Mouse (Mus musculus): Measurements from ENCODE around the gene Pym1. TPM values are rescaled to one million over a fixed set of nuclear protein-coding genes. Genes with fewer than 3 reads are reported as not detected.
"Not testable (repeated sequence)": the region's sequence is repeated elsewhere in the genome, so short reads cannot be mapped to it uniquely, and the experiment has no call there.

The Pym1 gene
- polyA plus RNA-seq (2016; fragmentation: Nextera tagmentation; extraction: Ambion mirVana): 50.5 and 54.6 TPM in 2 replicates

DNA sequence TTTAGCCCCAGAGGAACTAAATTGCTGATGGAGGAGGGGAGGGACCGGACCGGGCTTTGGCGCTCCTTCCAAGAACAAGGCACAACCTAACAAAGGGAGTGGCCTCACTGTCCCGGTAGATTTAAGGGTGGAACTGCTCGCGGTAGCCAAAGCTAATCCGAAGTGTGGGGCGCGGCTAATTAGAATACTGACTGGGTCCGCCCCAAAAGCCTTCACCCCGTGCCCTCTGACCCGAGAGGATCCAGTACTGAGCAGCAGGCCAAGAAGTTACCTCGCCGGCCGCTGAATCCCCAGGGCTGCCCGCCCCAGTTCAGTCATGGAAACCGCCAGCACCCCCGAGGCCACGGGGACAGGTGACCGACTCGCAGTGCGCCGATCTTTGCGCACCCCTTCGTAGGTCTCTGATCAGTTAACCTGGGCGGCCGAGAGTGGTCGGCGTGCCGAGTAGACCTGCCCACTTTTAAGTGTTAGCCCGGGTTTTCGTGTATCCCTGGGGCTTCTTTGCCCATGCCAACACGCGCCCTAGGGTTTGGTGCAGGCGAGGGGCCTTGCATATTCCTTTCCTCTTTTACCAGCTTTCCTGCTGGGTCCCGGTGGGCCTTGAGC is at the start of gene Pym1:
TSS of gene Pym1 (plus strand) at position 244 of the 606 bp plus-strand sequence.
- Histone ChIP-seq H3K4me1 (peaks cover 32% of the 10 kb centered on the region), H3K27me3 (peaks cover 39% of the 10 kb centered on the region), H3K9ac (replicated peaks) (peak within 1 kb of the TSS; percentile 83), H3K4me2 (replicated peaks) (peak within 1 kb of the TSS; percentile 89), H3K9me3 (no peaks in the 10 kb centered on the region), H3K4me3 (peak within 1 kb of the TSS; percentile 67), H3K27ac (replicated peaks) (peak within 1 kb of the TSS; percentile 91), H3K36me3 (peaks cover 4% of the 10 kb centered on the region; the same call in 1 of the 2 replicates)
- ATAC-seq (ENCODE audit: low FRiP score, low read depth): peak; percentile 51
- WGBS: under 1% methylated on average over 36 of the region's 36 CpGs

DNA sequence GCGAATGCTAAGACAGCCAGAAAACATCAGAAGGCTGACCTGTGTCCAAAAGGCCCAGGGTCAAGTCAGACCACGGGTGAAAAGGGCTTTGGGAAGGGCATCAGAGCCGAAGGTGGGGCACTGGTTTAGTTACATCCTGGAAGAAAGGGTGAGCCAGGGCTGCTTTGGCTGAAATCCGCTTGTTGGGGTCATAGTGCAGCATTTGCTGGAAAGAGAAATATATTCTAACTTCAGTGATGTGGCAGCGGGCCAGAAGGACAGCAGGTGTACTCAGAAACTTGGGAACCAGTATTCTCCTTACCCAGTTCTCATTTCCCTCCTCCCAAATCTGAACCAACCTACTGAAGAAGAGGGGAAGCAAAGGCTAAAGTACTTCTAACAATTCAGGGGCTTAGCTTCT is 48.7 kb upstream of the Pym1 start:
- WGBS: 87% methylated on average over 5 of the region's 5 CpGs
- Histone ChIP-seq H3K36me3 (peaks cover 39% of the 10 kb centered on the region), H3K9me3 (no peaks in the 10 kb centered on the region), H3K4me2 (replicated peaks) (no peak overlapping the region), H3K27me3 (no peaks in the 10 kb centered on the region), H3K4me3 (no peak overlapping the region), H3K27ac (replicated peaks) (no peak overlapping the region), H3K4me1 (peaks cover 26% of the 10 kb centered on the region), H3K9ac (replicated peaks) (no peak overlapping the region)
- no peak for ATAC-seq (ENCODE audit: low FRiP score, low read depth)

DNA sequence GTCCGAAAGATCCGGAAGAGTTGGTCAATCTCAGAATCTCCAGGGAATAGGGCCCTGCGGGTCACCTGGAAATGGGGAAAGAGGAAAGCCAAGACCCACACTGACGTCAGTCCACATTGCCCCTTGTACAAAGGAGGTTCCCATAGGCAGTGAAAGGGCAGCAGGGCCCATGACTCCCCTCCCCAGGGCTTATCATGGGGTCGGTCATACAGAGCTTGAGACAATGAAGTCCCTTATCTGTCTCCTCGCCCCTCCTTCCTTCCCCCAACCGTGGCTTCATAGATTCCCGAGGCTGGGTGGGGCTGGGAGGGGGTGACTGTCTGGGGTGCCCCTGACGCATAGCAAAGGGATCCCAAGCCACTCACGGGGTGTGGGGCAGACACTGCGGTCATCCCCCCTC is 48.1 kb upstream of the Pym1 start:
- WGBS: 79% methylated on average over 10 of the region's 11 CpGs
- ATAC-seq (ENCODE audit: low FRiP score, low read depth): no peak
- H3K4me1 ChIP-seq: peaks cover 24% of the 10 kb centered on the region
- peaks cover 39% of the 10 kb centered on the region for H3K36me3 ChIP-seq
- H3K4me3 ChIP-seq: no peak overlapping the region
- no peaks in the 10 kb centered on the region for H3K9me3 ChIP-seq
- no peak overlapping the region for H3K9ac ChIP-seq (replicated peaks)
- no peaks in the 10 kb centered on the region for H3K27me3 ChIP-seq
- H3K4me2 ChIP-seq (replicated peaks): no peak overlapping the region
- H3K27ac ChIP-seq (replicated peaks): no peak overlapping the region

DNA sequence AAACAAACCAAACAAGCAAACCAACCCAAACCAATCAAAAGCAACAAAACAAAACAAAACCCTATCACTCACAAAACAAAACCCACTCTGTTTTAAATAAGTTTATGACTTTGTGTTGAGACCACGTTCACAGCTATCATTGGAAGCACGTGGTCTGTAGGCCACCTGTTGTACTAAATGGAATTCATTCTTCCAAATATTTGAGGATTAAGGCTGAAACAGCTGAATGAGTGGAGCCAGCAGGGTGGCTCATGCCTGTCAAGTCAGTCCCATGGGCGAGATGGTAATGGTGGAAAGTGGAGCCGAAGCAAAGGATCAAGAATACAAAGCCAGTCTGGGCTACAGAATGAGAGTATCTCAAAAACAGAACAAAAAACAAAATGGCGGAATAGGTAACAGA is 47.0 kb upstream of the Pym1 start:
- Histone ChIP-seq H3K4me2 (replicated peaks) (no peak overlapping the region), H3K9ac (replicated peaks) (no peak overlapping the region), H3K4me3 (no peak overlapping the region), H3K36me3 (peaks cover 39% of the 10 kb centered on the region), H3K9me3 (no peaks in the 10 kb centered on the region), H3K4me1 (peaks cover 22% of the 10 kb centered on the region), H3K27me3 (0 out of 2 replicates have a peak, but pooled peaks cover under 1% of the 10 kb centered on the region), H3K27ac (replicated peaks) (no peak overlapping the region)
- WGBS: 79% methylated on average over 5 of the region's 5 CpGs
- ATAC-seq (ENCODE audit: low FRiP score, low read depth): no peak

DNA sequence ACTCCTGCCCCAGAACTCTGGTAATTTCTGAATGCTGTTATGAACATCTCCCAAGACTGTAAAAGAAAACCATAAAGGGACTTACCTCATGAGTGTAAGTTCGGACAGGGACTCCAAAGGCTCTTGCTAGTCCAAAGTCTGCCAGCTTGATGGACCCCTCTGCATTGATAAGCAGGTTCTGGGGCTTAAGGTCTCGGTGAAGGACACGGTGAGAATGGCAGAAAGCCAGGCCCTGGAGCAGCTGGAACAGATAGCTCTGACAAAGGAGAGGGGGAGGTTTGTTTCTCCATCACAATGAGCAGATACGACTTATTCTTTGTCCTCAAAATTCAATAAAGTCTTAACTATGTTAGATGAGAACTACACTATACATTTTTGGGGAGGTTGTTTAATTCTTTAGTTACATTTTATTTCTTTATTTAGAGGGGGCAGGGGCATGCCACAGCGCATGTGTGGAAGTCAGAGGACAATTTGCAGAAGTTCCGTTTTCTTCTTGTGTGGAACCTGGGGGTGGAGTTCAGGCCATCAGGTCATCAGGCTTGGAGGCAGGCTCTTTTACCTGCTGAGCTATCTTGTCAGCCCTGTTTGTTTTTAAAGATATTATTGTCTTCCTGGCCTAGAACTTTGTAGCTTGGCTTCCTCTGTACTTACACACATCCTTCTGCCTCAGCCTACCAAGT is 45.2 kb upstream of the Pym1 start:
- peaks cover 23% of the 10 kb centered on the region for H3K4me1 ChIP-seq
- H3K9me3 ChIP-seq: no peaks in the 10 kb centered on the region
- H3K27ac ChIP-seq (replicated peaks): no peak overlapping the region
- H3K4me3 ChIP-seq: no peak overlapping the region
- H3K27me3 ChIP-seq: 0 out of 2 replicates have a peak, but pooled peaks cover 5% of the 10 kb centered on the region
- H3K4me2 ChIP-seq (replicated peaks): no peak overlapping the region
- H3K36me3 ChIP-seq: peaks cover 39% of the 10 kb centered on the region
- H3K9ac ChIP-seq (replicated peaks): no peak overlapping the region
- 80% methylated on average over 6 of the region's 6 CpGs for WGBS
- ATAC-seq (ENCODE audit: low FRiP score, low read depth): no peak

DNA sequence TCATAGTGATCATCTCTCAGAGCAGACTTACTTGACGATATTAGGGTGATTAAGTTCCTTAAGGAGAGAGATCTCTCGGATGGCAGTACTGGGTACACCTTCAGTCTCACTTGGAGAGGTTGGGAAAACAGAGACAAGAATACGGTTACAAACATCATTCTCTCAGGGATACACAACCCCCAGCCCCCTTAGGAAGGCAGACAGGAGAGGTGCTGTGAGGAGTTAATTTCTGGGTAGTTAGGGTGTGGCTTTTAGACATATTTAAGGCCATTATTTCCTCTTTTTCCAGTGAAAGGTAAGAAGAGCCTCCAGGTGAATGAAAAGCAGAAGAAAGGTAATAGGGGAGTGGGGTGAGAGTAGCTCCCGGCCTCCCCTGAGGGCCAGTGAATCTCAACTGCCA is 43.8 kb upstream of the Pym1 start, which contains the start of gene Pmel:
TSS of gene Pmel (plus strand) at position 301 of the 400 bp plus-strand sequence.
- 23% methylated on average over 4 of the region's 4 CpGs for WGBS
- H3K4me3 ChIP-seq: peak within 1 kb of the TSS; percentile 65
- no peak for ATAC-seq (ENCODE audit: low FRiP score, low read depth)
- peak within 1 kb of the TSS; percentile 65 for H3K9ac ChIP-seq (replicated peaks)
- peaks cover 23% of the 10 kb centered on the region for H3K4me1 ChIP-seq
- H3K36me3 ChIP-seq: peaks cover 30% of the 10 kb centered on the region
- H3K27me3 ChIP-seq: 0 out of 2 replicates have a peak, but pooled peaks cover 5% of the 10 kb centered on the region
- H3K9me3 ChIP-seq: no peaks in the 10 kb centered on the region
- H3K4me2 ChIP-seq (replicated peaks): peak within 1 kb of the TSS; percentile 63
- peak within 1 kb of the TSS; percentile 77 for H3K27ac ChIP-seq (replicated peaks)

DNA sequence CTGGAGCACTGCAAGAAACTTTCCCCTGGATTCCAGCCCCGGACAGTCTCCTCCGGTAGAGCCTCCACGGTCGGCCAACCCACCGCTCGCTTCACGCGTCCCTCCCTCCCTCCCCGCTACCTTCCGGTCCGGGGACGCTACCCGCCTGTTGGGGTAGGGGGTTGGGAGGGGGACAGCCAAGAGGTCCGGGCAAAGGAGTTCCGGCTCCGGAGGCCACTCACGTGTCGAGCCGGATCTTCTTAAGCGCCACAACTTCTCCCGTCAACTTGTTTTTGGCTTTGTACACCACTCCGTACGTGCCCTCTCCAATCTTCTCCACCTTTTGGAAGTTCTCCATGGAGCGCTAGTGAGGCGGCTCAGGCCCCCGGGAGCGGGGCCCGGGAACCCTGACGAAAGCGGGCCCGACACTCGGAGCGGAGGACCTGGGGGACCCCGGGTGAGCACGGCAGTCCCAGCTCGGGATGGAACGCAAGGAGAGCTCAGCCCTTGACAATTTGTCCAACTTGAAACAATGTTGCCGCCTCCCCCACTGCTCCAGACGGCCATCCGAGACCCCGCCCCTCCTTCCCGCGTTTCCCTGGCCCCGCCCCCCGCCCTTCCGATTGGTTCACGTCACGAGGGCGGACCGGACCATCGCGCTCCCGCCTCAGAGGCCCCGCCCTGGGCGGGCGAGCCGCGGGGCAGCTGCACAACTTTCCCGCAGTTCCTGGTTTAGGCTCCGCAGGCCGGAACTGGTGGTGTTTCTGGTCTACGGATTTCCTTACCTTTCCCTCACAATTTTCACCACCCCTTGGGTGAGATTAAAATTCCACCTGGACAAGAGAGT is 43.0 kb upstream of the Pym1 start, which contains the start of gene Cdk2:
TSS of gene Cdk2 (minus strand) at position 541 of the 826 bp plus-strand sequence.
- peak within 1 kb of the TSS; percentile 63 for H3K4me2 ChIP-seq (replicated peaks)
- H3K4me1 ChIP-seq: peaks cover 23% of the 10 kb centered on the region
- H3K36me3 ChIP-seq: peaks cover 22% of the 10 kb centered on the region
- H3K9ac ChIP-seq (replicated peaks): peak within 1 kb of the TSS; percentile 65
- WGBS: under 1% methylated on average over 62 of the region's 62 CpGs
- peak; percentile 94 for ATAC-seq (ENCODE audit: low FRiP score, low read depth)
- H3K4me3 ChIP-seq: peak within 1 kb of the TSS; percentile 65
- no peaks in the 10 kb centered on the region for H3K9me3 ChIP-seq
- 0 out of 2 replicates have a peak, but pooled peaks cover 5% of the 10 kb centered on the region for H3K27me3 ChIP-seq
- peak within 1 kb of the TSS; percentile 77 for H3K27ac ChIP-seq (replicated peaks)

DNA sequence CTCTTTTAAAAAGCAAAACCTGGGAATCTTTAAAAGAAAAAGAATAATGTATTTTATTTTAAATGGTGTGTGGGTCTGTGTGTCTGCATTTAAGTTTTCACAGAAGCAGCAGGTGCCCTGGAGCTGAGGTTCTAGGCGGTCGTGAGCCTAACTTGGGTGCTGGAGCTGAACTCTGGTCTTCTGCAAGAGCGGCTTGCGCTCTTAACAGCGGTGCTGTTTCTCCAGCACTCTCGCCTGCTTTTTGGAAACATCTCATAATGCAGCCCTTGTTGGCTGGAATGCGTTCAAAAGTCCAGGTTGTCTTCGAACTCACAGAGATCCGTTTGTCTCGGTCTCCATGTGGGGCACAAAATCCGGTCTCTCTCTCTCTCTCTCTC is 42.4 kb upstream of the Pym1 start:
- no peaks in the 10 kb centered on the region for H3K9me3 ChIP-seq
- WGBS: 9% methylated on average over 11 of the region's 11 CpGs
- ATAC-seq (ENCODE audit: low FRiP score, low read depth): peak; percentile 17

DNA sequence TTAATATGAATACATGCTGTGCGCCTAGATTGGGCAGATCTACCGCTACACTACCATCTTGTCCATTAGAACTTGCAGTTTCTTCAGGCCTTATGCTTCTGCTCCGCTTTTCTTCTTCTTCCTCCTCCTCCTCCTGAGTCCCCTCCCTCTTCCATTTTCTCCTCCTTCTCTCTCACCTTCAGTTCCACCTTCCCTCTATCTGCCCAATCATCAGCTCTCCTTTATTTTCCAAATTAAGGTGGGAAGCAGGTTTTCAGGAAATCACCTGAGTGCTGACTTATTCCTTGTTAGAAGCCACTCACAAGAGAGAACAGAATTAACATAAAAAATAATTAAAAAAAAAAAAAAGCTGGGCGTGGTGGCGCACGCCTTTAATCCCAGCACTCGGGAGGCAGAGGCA is 36.4 kb upstream of the Pym1 start:
- not testable (repeated sequence) for H3K4me1 ChIP-seq; H3K9me3 ChIP-seq; H3K4me3 ChIP-seq; ATAC-seq (ENCODE audit: low FRiP score, low read depth); H3K27me3 ChIP-seq; H3K36me3 ChIP-seq; H3K27ac ChIP-seq (replicated peaks); H3K9ac ChIP-seq (replicated peaks); H3K4me2 ChIP-seq (replicated peaks)
- WGBS: 97% methylated on average over 7 of the region's 7 CpGs

More for the DNA sequence above, 42.4 kb upstream of the Pym1 start:
- H3K4me1 ChIP-seq: peaks cover 23% of the 10 kb centered on the region
- H3K4me3 ChIP-seq: peak overlapping the region; percentile 65
- no peak overlapping the region; the same call in 1 of the 2 replicates for H3K9ac ChIP-seq (replicated peaks)
- H3K4me2 ChIP-seq (replicated peaks): peak overlapping the region; percentile 63
- H3K27ac ChIP-seq (replicated peaks): no peak overlapping the region
- 0 out of 2 replicates have a peak, but pooled peaks cover 5% of the 10 kb centered on the region for H3K27me3 ChIP-seq
- peaks cover 16% of the 10 kb centered on the region for H3K36me3 ChIP-seq

DNA sequence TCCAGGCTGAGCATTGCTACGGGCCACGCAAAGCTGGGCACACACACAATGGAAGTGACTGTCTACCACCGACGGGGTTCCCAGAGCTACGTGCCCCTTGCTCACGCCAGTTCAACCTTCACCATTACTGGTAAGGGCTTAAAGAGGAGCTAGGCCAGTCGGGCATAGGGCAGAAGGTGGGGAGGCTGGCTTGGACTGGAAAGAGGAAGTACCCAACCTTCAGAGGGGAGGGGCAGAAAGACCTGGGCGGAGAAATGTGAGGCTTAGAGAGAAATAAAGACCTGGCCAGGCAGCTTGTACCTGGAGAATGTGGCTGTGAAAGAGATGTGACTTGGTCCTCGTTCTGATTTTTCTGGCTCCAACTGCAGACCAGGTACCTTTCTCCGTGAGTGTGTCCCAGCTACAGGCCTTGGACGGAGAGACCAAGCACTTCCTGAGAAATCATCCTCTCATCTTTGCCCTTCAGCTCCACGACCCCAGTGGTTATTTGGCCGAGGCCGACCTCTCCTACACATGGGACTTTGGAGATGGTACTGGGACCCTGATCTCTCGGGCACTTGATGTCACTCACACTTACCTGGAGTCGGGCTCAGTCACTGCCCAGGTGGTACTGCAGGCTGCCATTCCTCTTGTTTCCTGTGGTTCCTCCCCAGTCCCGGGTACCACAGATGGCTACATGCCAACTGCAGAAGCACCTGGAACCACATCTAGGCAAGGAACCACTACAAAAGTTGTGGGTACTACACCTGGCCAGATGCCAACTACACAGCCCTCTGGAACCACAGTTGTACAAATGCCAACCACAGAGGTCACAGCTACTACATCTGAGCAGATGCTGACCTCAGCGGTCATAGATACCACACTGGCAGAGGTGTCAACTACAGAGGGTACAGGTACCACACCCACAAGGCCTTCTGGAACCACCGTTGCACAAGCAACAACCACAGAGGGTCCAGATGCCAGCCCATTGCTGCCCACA is 31.8 kb upstream of the Pym1 start:
- Histone ChIP-seq H3K27ac (replicated peaks) (no peak overlapping the region), H3K27me3 (0 out of 2 replicates have a peak, but pooled peaks cover 5% of the 10 kb centered on the region), H3K4me3 (no peak overlapping the region), H3K4me2 (replicated peaks) (no peak overlapping the region), H3K9me3 (no peaks in the 10 kb centered on the region), H3K4me1 (no peaks in the 10 kb centered on the region), H3K36me3 (no peaks in the 10 kb centered on the region), H3K9ac (replicated peaks) (no peak overlapping the region)
- ATAC-seq (ENCODE audit: low FRiP score, low read depth): no peak
- 85% methylated on average over 19 of the region's 19 CpGs for WGBS

DNA sequence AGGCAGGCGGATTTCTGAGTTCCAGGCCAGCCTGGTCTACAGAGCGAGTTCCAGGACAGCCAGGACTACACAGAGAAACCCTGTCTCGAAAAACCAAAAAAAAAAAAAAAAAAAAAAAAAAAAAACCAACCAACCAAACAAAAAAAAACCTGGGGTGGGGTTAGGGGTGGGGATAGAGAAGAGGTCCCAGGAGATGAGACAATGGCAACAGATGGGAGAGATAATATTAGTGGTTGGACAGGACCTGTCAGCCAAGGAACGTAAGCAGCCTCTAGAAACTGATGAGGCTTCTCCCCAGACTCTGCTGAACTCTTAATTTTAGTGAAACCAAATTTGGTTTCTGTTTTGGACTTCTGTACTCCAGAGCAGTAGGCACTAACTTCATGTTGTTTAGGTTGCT is 22.2 kb upstream of the Pym1 start:
- not testable (repeated sequence) for H3K36me3 ChIP-seq; H3K4me3 ChIP-seq; H3K4me1 ChIP-seq; H3K9ac ChIP-seq (replicated peaks); H3K4me2 ChIP-seq (replicated peaks); H3K27ac ChIP-seq (replicated peaks); H3K27me3 ChIP-seq; ATAC-seq (ENCODE audit: low FRiP score, low read depth); H3K9me3 ChIP-seq
- WGBS: 90% methylated on average over 4 of the region's 4 CpGs
